Mouse (Mus musculus) C2C12 (cell line): ENCODE measurements around the gene Moap1.

Source experiments
- CEBPB ChIP-seq: IDR thresholded peaks from one replicate; pipeline ENCODE4 v1.6.1; 2011; ENCODE audit warnings: low read depth, mild to moderate bottlenecking, control low read depth, moderate library complexity
- CTCF ChIP-seq: IDR thresholded peaks from one replicate; pipeline ENCODE4 v1.5.1; 2011; ENCODE audit not compliant: control insufficient read depth, insufficient read depth, insufficient read length
- FOSL1 ChIP-seq: IDR thresholded peaks from one replicate; pipeline ENCODE4 v1.8.0; 2011; ENCODE audit warnings: mild to moderate bottlenecking, low read length; ENCODE audit not compliant: poor library complexity, insufficient read depth, severe bottlenecking
- MAX ChIP-seq: IDR thresholded peaks from one replicate; pipeline ENCODE4 v1.6.1; 2011; ENCODE audit warnings: mild to moderate bottlenecking, control low read depth
- MYOD1 ChIP-seq: IDR thresholded peaks from one replicate; pipeline ENCODE4 v1.6.1; 2011; ENCODE audit warnings: low read depth; ENCODE audit not compliant: control insufficient read depth, insufficient read length
- USF1 ChIP-seq: IDR thresholded peaks from one replicate; pipeline ENCODE4 v1.6.1; 2011; ENCODE audit warnings: low read depth, mild to moderate bottlenecking, control low read depth, moderate library complexity

- TF ChIP-seq CTCF (no peak), USF1 (no peak), MYOD1 (no peak), CEBPB (no peak), MAX (no peak), FOSL1 (no peak)
Observed at GRCm38 (mm10) chr12:102702356-102703110, 40.9 kb downstream of the Moap1 start.
